Mouse (Mus musculus): Measurements from ENCODE around the gene Prrt1.

GRCm38 (mm10) chr17:34671151-34672066 is 42.1 kb downstream of the Prrt1 start:
- TF ChIP-seq EP300 (IDR thresholded peaks at IDR 0.05; ENCODE audit: insufficient read depth, low read depth, low read length) (no peak), POLR2A (IDR thresholded peaks at IDR 0.05; ENCODE audit: insufficient read depth, low read length) (no peak)

Data from ES-Bruce4 (cell line).